Mouse (Mus musculus) erythroblast, embryonic 14.5 days (primary cell): ENCODE data around the gene Pck1. TPM values are rescaled to one million over a fixed set of nuclear protein-coding genes. Genes with fewer than 3 reads are reported as not detected.

Experiments used
- H3K27me3 ChIP-seq: 2 replicates; pipeline ENCODE4 v1.6.1; 2012; ENCODE audit warnings: inconsistent platforms; ENCODE audit not compliant: control insufficient read depth
- H3K36me3 ChIP-seq: 2 replicates; pipeline ENCODE4 v1.6.1; 2012; ENCODE audit warnings: mild to moderate bottlenecking, inconsistent platforms; ENCODE audit not compliant: control insufficient read depth
- H3K4me1 ChIP-seq: 2 replicates; pipeline ENCODE4 v1.6.1; 2012; ENCODE audit warnings: inconsistent platforms; ENCODE audit not compliant: control insufficient read depth
- H3K4me3 ChIP-seq: replicated peaks from 2 replicates; pipeline ENCODE3; 2012; ENCODE audit warnings: moderate library complexity, mild to moderate bottlenecking, inconsistent platforms
- H3K9me3 ChIP-seq: 2 replicates; pipeline ENCODE4 v1.6.1; 2012; ENCODE audit warnings: low read length, inconsistent platforms, mixed read lengths; ENCODE audit not compliant: control insufficient read depth
- GATA1 ChIP-seq: IDR thresholded peaks from 2 replicates; pipeline ENCODE4 v1.6.1; 2012; ENCODE audit warnings: low read length, inconsistent platforms, mixed read lengths
- TAL1 ChIP-seq: IDR thresholded peaks from 3 replicates; pipeline ENCODE4 v1.6.1; 2012; ENCODE audit warnings: low read length, inconsistent platforms, mixed read lengths
- polyA plus RNA-seq: library from polyadenylated mRNA; stranded (reverse); fragments of >175 nt; gene quantifications from 2 replicates; pipeline ENCODE4 v1.2.3, GENCODE M21; 2012

The Pck1 gene
- polyA plus RNA-seq, 1 experiment, result 0.01 TPM

DNA sequence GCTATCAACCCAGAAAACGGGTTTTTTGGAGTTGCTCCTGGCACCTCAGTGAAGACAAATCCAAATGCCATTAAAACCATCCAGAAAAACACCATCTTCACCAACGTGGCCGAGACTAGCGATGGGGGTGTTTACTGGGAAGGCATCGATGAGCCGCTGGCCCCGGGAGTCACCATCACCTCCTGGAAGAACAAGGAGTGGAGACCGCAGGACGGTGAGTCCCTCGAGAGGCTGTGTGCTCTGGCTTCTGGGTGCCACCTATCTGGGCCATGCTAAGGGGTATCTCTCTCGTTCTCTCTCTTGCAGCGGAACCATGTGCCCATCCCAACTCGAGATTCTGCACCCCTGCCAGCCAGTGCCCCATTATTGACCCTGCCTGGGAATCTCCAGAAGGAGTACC is 4.1 kb downstream of the Pck1 start:
- Histone ChIP-seq H3K9me3 (no peaks in the 10 kb centered on the region), H3K4me3 (no peak overlapping the region), H3K27me3 (no peaks in the 10 kb centered on the region), H3K36me3 (no peaks in the 10 kb centered on the region), H3K4me1 (no peaks in the 10 kb centered on the region)
- TF ChIP-seq TAL1 (no peak), GATA1 (no peak)

- H3K27me3 ChIP-seq, result no peaks in the 10 kb centered on the region
- no peaks in the 10 kb centered on the region for H3K36me3 ChIP-seq
- no peaks in the 10 kb centered on the region for H3K9me3 ChIP-seq
- H3K4me3 ChIP-seq, result no peak overlapping the region
- TF ChIP-seq GATA1 (no peak), TAL1 (no peak)
- no peaks in the 10 kb centered on the region for H3K4me1 ChIP-seq
Observed at GRCm38 (mm10) chr2:173157376-173157775, 4.5 kb downstream of the Pck1 start.

DNA sequence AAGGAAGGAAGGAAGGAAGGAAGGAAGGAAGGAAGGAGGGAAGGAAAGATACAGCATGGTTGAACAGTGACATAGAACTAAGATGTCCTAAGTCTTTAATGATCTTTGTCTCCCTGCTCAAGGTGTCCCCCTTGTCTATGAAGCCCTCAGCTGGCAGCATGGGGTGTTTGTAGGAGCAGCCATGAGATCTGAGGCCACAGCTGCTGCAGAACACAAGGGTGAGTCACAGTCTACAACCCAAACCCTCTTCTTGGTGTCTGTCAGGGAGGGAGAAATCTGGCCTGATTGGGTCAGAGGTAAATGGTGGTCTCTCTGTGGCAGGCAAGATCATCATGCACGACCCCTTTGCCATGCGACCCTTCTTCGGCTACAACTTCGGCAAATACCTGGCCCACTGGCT is 5.0 kb downstream of the Pck1 start:
- TF ChIP-seq GATA1, result no peak
- TF ChIP-seq TAL1, result no peak
- no peaks in the 10 kb centered on the region for H3K36me3 ChIP-seq
- H3K9me3 ChIP-seq, result no peaks in the 10 kb centered on the region
- no peaks in the 10 kb centered on the region for H3K27me3 ChIP-seq
- no peak overlapping the region for H3K4me3 ChIP-seq
- H3K4me1 ChIP-seq, result no peaks in the 10 kb centered on the region

- no peaks in the 10 kb centered on the region for H3K36me3 ChIP-seq
- H3K27me3 ChIP-seq, result no peaks in the 10 kb centered on the region
- no peaks in the 10 kb centered on the region for H3K9me3 ChIP-seq
- no peak overlapping the region for H3K4me3 ChIP-seq
- TF ChIP-seq TAL1, result no peak
- no peak for TF ChIP-seq GATA1
- no peaks in the 10 kb centered on the region for H3K4me1 ChIP-seq
Observed at GRCm38 (mm10) chr2:173158390-173159055, 5.7 kb downstream of the Pck1 start.

DNA sequence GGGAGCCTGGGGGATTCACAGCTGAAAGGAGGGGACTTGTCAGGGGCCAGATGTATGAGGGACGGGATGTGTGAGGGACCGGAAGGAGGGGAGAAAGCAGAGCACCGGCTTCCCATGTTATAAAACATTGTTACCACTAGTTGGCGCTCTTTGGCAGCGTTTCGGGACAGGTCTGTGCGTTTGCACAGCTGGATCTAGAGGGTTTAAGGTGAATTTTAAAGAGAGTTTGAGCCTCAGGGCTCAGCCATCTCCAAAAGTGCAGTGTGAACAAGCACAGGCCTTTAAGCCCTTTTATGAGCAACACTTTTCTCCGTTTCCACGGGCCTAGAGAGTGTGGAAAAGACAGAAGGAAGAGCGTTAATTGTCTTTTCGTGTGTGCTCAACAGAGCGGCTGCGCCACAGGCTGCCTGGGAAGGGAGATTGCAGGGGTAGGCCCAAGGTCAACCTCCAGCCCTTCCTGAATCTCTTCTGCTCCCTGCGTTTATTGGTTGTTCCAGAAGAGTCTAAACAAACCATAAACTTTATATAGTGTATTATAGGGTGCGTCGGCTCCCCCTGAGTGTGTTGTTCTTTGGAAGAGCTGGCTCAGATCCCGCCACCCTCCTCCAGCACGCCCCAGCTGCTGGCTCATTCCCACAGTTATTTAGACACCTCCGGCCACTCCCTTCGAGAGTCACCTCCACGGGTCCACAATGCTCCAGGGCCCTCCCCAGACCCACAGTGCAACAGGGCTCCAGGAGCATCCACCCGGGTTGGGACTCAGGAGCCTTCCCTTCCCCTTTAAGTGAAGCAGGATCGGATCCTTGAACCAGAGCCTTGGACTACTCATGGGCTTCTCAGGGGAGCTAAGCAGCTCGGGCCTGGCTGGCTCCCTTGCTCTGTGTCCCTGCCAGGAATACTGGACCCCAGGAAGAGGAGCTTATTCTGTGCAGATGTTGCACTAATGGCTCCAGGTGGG is 6.8 kb downstream of the Pck1 start:
- no peaks in the 10 kb centered on the region for H3K4me1 ChIP-seq
- H3K4me3 ChIP-seq, result no peak overlapping the region
- no peaks in the 10 kb centered on the region for H3K36me3 ChIP-seq
- no peaks in the 10 kb centered on the region for H3K27me3 ChIP-seq
- no peaks in the 10 kb centered on the region for H3K9me3 ChIP-seq
- TF ChIP-seq GATA1, result no peak
- TF ChIP-seq TAL1, result no peak

- Histone ChIP-seq H3K9me3 (no peaks in the 10 kb centered on the region), H3K4me1 (no peaks in the 10 kb centered on the region), H3K4me3 (no peak overlapping the region), H3K36me3 (no peaks in the 10 kb centered on the region), H3K27me3 (no peaks in the 10 kb centered on the region)
- no peak for TF ChIP-seq TAL1
- no peak for TF ChIP-seq GATA1
Observed at GRCm38 (mm10) chr2:173163380-173163779, 10.5 kb downstream of the Pck1 start.

DNA sequence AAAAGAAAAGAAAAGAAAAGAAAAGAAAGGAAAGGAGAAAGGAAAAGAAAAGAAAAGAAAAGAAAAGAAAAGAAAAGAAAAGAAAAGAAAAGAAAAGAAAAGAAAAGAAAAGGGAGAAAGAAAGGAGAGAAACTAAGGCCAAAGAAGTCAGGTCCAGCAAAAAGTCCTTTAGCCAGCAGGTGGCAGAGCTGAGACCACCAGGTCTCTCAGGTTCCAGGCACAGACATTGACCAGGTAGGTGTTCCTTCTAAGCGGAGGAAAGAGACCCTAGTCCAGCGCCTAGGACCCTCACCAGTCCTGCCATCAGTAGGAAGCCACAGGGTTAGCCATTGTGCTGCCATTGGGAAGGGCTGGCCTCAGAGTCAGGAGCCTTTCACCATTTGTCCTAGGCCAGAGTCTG is 11.5 kb downstream of the Pck1 start:
- TF ChIP-seq GATA1 (no peak), TAL1 (no peak)
- no peaks in the 10 kb centered on the region for H3K4me1 ChIP-seq
- no peak overlapping the region for H3K4me3 ChIP-seq
- no peaks in the 10 kb centered on the region for H3K9me3 ChIP-seq
- no peaks in the 10 kb centered on the region for H3K36me3 ChIP-seq
- no peaks in the 10 kb centered on the region for H3K27me3 ChIP-seq

DNA sequence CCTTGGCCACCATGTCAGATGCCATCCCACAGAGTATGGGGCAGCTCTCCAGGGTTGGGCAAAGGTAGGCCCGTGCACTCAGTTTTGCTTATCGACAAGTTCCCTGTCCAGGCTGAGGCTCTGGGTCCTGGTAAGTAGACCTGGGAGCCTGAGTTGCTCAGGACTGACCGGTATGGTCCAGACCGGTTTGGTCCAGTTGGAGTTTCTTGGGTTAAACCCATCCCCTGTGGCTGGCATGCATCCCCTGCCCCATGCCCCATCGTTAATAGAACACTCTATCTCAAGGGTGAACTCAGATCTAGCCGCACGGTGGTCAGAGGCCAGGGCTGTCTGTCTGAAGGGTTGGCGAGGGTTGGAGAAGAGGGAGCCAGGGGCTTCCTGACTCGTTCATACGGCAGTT is 12.1 kb downstream of the Pck1 start:
- no peak for TF ChIP-seq GATA1
- no peak for TF ChIP-seq TAL1
- no peaks in the 10 kb centered on the region for H3K27me3 ChIP-seq
- H3K4me3 ChIP-seq, result no peak overlapping the region
- no peaks in the 10 kb centered on the region for H3K36me3 ChIP-seq
- H3K4me1 ChIP-seq, result no peaks in the 10 kb centered on the region
- no peaks in the 10 kb centered on the region for H3K9me3 ChIP-seq

DNA sequence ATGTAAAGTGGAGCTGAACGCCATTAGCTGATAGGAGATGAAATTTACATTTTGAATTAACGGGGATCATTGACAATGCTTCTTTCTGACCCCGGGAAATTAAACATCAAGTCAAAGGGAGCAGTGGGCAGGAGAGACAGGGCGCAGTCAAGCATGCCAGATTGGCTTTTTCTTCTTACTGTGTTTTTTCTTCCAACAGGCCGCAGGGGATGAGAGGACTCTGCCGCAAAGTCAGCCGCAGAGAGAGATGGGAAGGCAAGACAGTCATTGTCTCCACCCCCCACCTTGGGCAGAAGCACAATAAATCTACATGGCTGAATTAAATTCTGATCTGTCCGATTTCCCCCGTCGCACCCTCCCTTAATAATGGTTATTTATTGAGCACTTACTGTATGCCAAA is 12.5 kb downstream of the Pck1 start:
- Histone ChIP-seq H3K36me3 (no peaks in the 10 kb centered on the region), H3K9me3 (no peaks in the 10 kb centered on the region), H3K4me1 (no peaks in the 10 kb centered on the region), H3K4me3 (no peak overlapping the region), H3K27me3 (peaks cover under 1% of the 10 kb centered on the region)
- TF ChIP-seq TAL1 (no peak), GATA1 (no peak)
